Mouse (Mus musculus) layer of hippocampus, adult 9-10 months (tissue): Measurements from ENCODE around the gene Gm20517.

Experiments used
- DNase-seq: peaks from one replicate; pipeline ENCODE4 v3.0.0; 2022; ENCODE audit warnings: low spot score

The Gm20517 gene

DNA sequence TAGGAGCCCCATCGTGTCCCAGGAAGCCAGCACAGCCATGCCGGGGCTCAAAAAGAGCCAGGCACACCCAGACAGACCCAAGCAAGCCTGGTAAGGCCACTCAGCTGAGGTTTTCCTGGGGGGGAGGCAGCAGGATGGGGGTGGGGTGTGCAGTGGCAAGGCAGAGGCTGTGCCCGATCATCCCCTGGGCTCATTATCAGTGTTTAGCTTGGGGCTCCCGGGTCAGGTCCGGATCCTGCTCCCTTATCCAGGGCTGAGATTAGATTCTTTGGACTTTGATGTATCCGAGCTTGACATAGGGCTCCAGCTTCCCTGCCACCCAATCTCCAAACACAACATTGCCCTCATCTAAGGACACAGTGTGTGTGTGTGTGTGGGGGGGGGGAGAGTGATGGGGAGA lies 100.5 kb downstream of the Gm20517 start:
- no peak for DNase-seq

GRCm38 (mm10) chr17:47712889-47713571 lies 101.6 kb downstream of the Gm20517 start:
- no peak for DNase-seq

DNA sequence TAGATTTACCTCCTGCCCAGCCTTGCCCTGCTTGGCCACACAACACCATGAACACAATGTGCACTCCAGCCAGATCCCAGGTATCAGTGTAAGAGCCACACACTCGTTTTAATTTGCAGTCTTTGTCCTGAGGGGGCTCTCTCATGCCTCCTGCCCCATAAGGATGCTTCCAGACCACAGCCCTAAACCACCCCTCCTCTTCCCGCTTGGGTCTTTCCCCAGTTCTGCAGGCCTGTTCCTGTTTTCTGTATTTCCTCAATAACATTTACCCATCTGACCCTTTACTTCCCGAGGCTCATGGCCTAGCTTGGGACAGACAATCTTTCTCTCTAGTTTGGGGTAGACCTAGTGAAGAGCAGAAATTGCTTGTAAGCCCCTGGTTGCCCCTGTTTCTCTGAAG lies 103.6 kb downstream of the Gm20517 start:
- no peak for DNase-seq

GRCm38 (mm10) chr17:47721183-47721582 lies 109.8 kb downstream of the Gm20517 start:
- no peak for DNase-seq

DNA sequence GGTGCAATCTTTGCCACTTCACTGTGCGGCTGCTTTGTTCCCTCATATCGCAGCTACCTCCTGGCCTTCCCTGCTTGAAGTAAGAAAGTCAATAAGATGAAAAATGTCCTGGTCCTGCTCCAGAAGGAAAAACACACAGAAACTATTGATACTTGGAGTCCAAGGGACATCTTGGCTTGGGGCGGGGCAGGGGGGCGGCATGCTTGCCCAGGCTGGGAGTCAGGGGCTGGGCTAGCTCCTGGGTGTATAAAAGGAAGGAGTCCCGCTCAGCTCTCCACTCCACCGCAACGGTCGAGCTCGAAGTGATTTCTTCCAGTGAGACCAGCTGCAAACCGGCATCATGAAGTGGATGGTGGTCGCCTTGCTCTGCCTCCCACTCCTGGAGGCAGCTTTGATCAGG lies 115.2 kb downstream of the Gm20517 start, which contains the start of gene Pgc:
Gene Pgc (plus strand): TSS at position 277 of the 400 bp plus-strand sequence.
- DNase-seq = no peak

- DNase-seq = no peak
Observed at GRCm38 (mm10) chr17:47730633-47731575, 119.5 kb downstream of the Gm20517 start.
